Mouse (Mus musculus): ENCODE measurements at regions not wholly inside any gene's neighbourhood (a gene's known extent, or its start where the extent isn't known, plus 50 kb on each side); places are given as distances from the start of the nearest gene placed in this dataset.

GRCm38 (mm10) chrX:7435375-7436042 lies 59.9 kb upstream of the Usp27x start:
- no peak for ATAC-seq (ENCODE audit: insufficient number of reproducible peaks, insufficient read depth, low FRiP score, low read depth)
- no peak overlapping the region for H3K4me3 ChIP-seq (ENCODE audit: control insufficient read depth in 1 of 2, insufficient read depth in 1 of 2, low read depth in 1 of 2, low read length in 2 of 2)
- no peaks in the 10 kb centered on the region for H3K27me3 ChIP-seq (ENCODE audit: control insufficient read depth, insufficient read depth, low read length)
- WGBS = 63% methylated on average over 2 of the region's 2 CpGs
- H3K9ac ChIP-seq (ENCODE audit: low read length) = no peak overlapping the region
- no peak overlapping the region for H3K27ac ChIP-seq (replicated peaks in 1 of 2; ENCODE audit: control insufficient read depth in 1 of 2, insufficient read depth in 1 of 2, low read depth in 2 of 2, low read length in 2 of 2)
- no peak overlapping the region for H3K4me2 ChIP-seq (ENCODE audit: low read length)
- H3K9me3 ChIP-seq (ENCODE audit: control insufficient read depth, low read length) = no peaks in the 10 kb centered on the region
- H3K4me1 ChIP-seq (ENCODE audit: control insufficient read depth in 2 of 2, insufficient read depth in 2 of 2, low read length in 2 of 2) = no peaks in the 10 kb centered on the region
- no peaks in the 10 kb centered on the region for H3K36me3 ChIP-seq (ENCODE audit: control insufficient read depth, insufficient read depth, low read length)

GRCm38 (mm10) chrX:7434268-7434667 lies 58.6 kb upstream of the Usp27x start:
- H3K36me3 ChIP-seq (ENCODE audit: control insufficient read depth, insufficient read depth, low read length) = no peaks in the 10 kb centered on the region
- 42% methylated on average over 2 of the region's 2 CpGs for WGBS
- H3K9ac ChIP-seq (ENCODE audit: low read length) = no peak overlapping the region
- H3K9me3 ChIP-seq (ENCODE audit: control insufficient read depth, low read length) = no peaks in the 10 kb centered on the region
- ATAC-seq (ENCODE audit: insufficient number of reproducible peaks, insufficient read depth, low FRiP score, low read depth) = no peak
- no peaks in the 10 kb centered on the region for H3K27me3 ChIP-seq (ENCODE audit: control insufficient read depth, insufficient read depth, low read length)
- H3K27ac ChIP-seq (replicated peaks in 1 of 2; ENCODE audit: control insufficient read depth in 1 of 2, insufficient read depth in 1 of 2, low read depth in 2 of 2, low read length in 2 of 2) = no peak overlapping the region
- no peak overlapping the region for H3K4me3 ChIP-seq (ENCODE audit: control insufficient read depth in 1 of 2, insufficient read depth in 1 of 2, low read depth in 1 of 2, low read length in 2 of 2)
- peaks cover 2 to 4% of the 10 kb centered on the region in 2 experiments; a peak in 2 of 4 replicates for H3K4me1 ChIP-seq (ENCODE audit: control insufficient read depth in 2 of 2, insufficient read depth in 2 of 2, low read length in 2 of 2)
- H3K4me2 ChIP-seq (ENCODE audit: low read length) = no peak overlapping the region

GRCm38 (mm10) chrX:7430456-7430855 lies 54.8 kb upstream of the Usp27x start:
- no peaks in the 10 kb centered on the region for H3K27me3 ChIP-seq (ENCODE audit: control insufficient read depth, insufficient read depth, low read length)
- no peaks in the 10 kb centered on the region for H3K36me3 ChIP-seq (ENCODE audit: control insufficient read depth, insufficient read depth, low read length)
- peaks cover 6 to 7% of the 10 kb centered on the region in 2 experiments for H3K4me1 ChIP-seq (ENCODE audit: control insufficient read depth in 2 of 2, insufficient read depth in 2 of 2, low read length in 2 of 2)
- H3K4me2 ChIP-seq (ENCODE audit: low read length) = no peak overlapping the region
- no peak for ATAC-seq (ENCODE audit: insufficient number of reproducible peaks, insufficient read depth, low FRiP score, low read depth)
- no peak overlapping the region for H3K27ac ChIP-seq (replicated peaks in 1 of 2; ENCODE audit: control insufficient read depth in 1 of 2, insufficient read depth in 1 of 2, low read depth in 2 of 2, low read length in 2 of 2)
- no peaks in the 10 kb centered on the region for H3K9me3 ChIP-seq (ENCODE audit: control insufficient read depth, low read length)
- WGBS = 67% methylated on average over 1 of the region's 1 CpGs
- no peak overlapping the region for H3K4me3 ChIP-seq (ENCODE audit: control insufficient read depth in 1 of 2, insufficient read depth in 1 of 2, low read depth in 1 of 2, low read length in 2 of 2)
- H3K9ac ChIP-seq (ENCODE audit: low read length) = no peak overlapping the region

- no peak for ATAC-seq (ENCODE audit: insufficient number of reproducible peaks, insufficient read depth, low FRiP score, low read depth)
- no peaks in the 10 kb centered on the region for H3K36me3 ChIP-seq (ENCODE audit: control insufficient read depth, insufficient read depth, low read length)
- H3K4me1 ChIP-seq (ENCODE audit: control insufficient read depth in 2 of 2, insufficient read depth in 2 of 2, low read length in 2 of 2) = peaks cover 6 to 7% of the 10 kb centered on the region in 2 experiments
- H3K9me3 ChIP-seq (ENCODE audit: control insufficient read depth, low read length) = no peaks in the 10 kb centered on the region
- H3K4me2 ChIP-seq (ENCODE audit: low read length) = peak overlapping the region; percentile 49; the same call in 1 of the 2 replicates
- peak overlapping the region in 1 of 2 experiments; percentile 70; a peak in 2 of 4 replicates for H3K27ac ChIP-seq (replicated peaks in 1 of 2; ENCODE audit: control insufficient read depth in 1 of 2, insufficient read depth in 1 of 2, low read depth in 2 of 2, low read length in 2 of 2)
- no peak overlapping the region for H3K9ac ChIP-seq (ENCODE audit: low read length)
- 17% methylated on average over 5 of the region's 5 CpGs for WGBS
- no peak overlapping the region for H3K4me3 ChIP-seq (ENCODE audit: control insufficient read depth in 1 of 2, insufficient read depth in 1 of 2, low read depth in 1 of 2, low read length in 2 of 2)
- no peaks in the 10 kb centered on the region for H3K27me3 ChIP-seq (ENCODE audit: control insufficient read depth, insufficient read depth, low read length)
Observed at GRCm38 (mm10) chrX:7429524-7429865, 53.9 kb upstream of the Usp27x start.

GRCm38 (mm10) chrX:7428621-7429523 lies 53.2 kb upstream of the Usp27x start:
- H3K27me3 ChIP-seq (ENCODE audit: control insufficient read depth, insufficient read depth, low read length) = no peaks in the 10 kb centered on the region
- WGBS = 51% methylated on average over 20 of the region's 20 CpGs
- peak overlapping the region; percentile 69 to 70 for H3K27ac ChIP-seq (replicated peaks in 1 of 2; ENCODE audit: control insufficient read depth in 1 of 2, insufficient read depth in 1 of 2, low read depth in 2 of 2, low read length in 2 of 2)
- H3K36me3 ChIP-seq (ENCODE audit: control insufficient read depth, insufficient read depth, low read length) = no peaks in the 10 kb centered on the region
- no peaks in the 10 kb centered on the region for H3K9me3 ChIP-seq (ENCODE audit: control insufficient read depth, low read length)
- peak; percentile 43; the same call in 1 of the 2 replicates for ATAC-seq (ENCODE audit: insufficient number of reproducible peaks, insufficient read depth, low FRiP score, low read depth)
- peaks cover 6 to 7% of the 10 kb centered on the region in 2 experiments for H3K4me1 ChIP-seq (ENCODE audit: control insufficient read depth in 2 of 2, insufficient read depth in 2 of 2, low read length in 2 of 2)
- H3K9ac ChIP-seq (ENCODE audit: low read length) = no peak overlapping the region
- H3K4me3 ChIP-seq (ENCODE audit: control insufficient read depth in 1 of 2, insufficient read depth in 1 of 2, low read depth in 1 of 2, low read length in 2 of 2) = no peak overlapping the region
- H3K4me2 ChIP-seq (ENCODE audit: low read length) = peak overlapping the region; percentile 49

All from heart, embryonic 14.5 days (tissue).